Mouse (Mus musculus) mouse embryonic stem cell (cell line): ENCODE results near the gene P2ry14.

Experiments used
- in situ Hi-C, 2 experiments: fragments of 300-500 bp; cut with MboI; formaldehyde crosslinking; loops; 1 replicate in 1 of 2; 3 replicates in 1 of 2; pipeline ENCODE4 v1.14.3; 2019 to 2020; ENCODE audit warnings: low sequenced_read_pairs in 2 of 2, low pct_unique_long_range_greater_than_20kb in 1 of 2, mixed read lengths in 1 of 2; ENCODE audit not compliant: unreplicated experiment in 1 of 2

Gene P2ry14

GRCm38 (mm10) chr3:59121780-59122449 lies 31.5 kb downstream of the P2ry14 start:
- in situ Hi-C loops: loop anchor here in 1 of 2 experiments (25.0 kb wide), 1 partner anchor 615 kb away; the partner anchor contains the start of gene Gm5538

GRCm38 (mm10) chr3:59121067-59121730 lies 32.2 kb downstream of the P2ry14 start:
- in situ Hi-C loops: loop anchor here in 1 of 2 experiments (25.0 kb wide), 1 partner anchor 616 kb away; the partner anchor contains the start of gene Gm5538

GRCm38 (mm10) chr3:59113973-59114517 lies 39.4 kb downstream of the P2ry14 start:
- in situ Hi-C loops: loop anchor here in 1 of 2 experiments (25.0 kb wide), 1 partner anchor 623 kb away; the partner anchor contains the start of gene Gm5538

- in situ Hi-C loops: loop anchor here in 1 of 2 experiments (25.0 kb wide), 1 partner anchor 624 kb away; the partner anchor contains the start of gene Gm5538
Observed at GRCm38 (mm10) chr3:59113291-59113690, 40.1 kb downstream of the P2ry14 start.

GRCm38 (mm10) chr3:59111944-59112343 lies 41.5 kb downstream of the P2ry14 start:
- in situ Hi-C loops: loop anchor here in 1 of 2 experiments (25.0 kb wide), 1 partner anchor 625 kb away; the partner anchor contains the start of gene Gm5538

GRCm38 (mm10) chr3:59109834-59110233 lies 43.6 kb downstream of the P2ry14 start:
- in situ Hi-C loops: loop anchor here in 1 of 2 experiments (25.0 kb wide), 1 partner anchor 627 kb away; the partner anchor contains the start of gene Gm5538

GRCm38 (mm10) chr3:59107439-59107838 lies 46.0 kb downstream of the P2ry14 start:
- in situ Hi-C loops: loop anchor here in 1 of 2 experiments (25.0 kb wide), 1 partner anchor 630 kb away; the partner anchor contains the start of gene Gm5538

- in situ Hi-C loops: loop anchor here in 1 of 2 experiments (25.0 kb wide), 1 partner anchor 633 kb away; the partner anchor contains the start of gene Gm5538
Observed at GRCm38 (mm10) chr3:59104462-59104861, 49.0 kb downstream of the P2ry14 start.

- in situ Hi-C loops: loop anchor here in 1 of 2 experiments (25.0 kb wide), 1 partner anchor 635 kb away; the partner anchor contains the start of gene Gm5538
Observed at GRCm38 (mm10) chr3:59102146-59102545, 51.3 kb downstream of the P2ry14 start.

- in situ Hi-C loops: loop anchor here in 1 of 2 experiments (25.0 kb wide), 1 partner anchor 636 kb away; the partner anchor contains the start of gene Gm5538
Observed at GRCm38 (mm10) chr3:59101218-59101986, 52.0 kb downstream of the P2ry14 start, which contains the start of gene Gpr171. Gene Gpr171, minus strand, starts transcription at chr3:59101821.

GRCm38 (mm10) chr3:59098540-59098939 lies 54.9 kb downstream of the P2ry14 start:
- in situ Hi-C loops: no loop called here

- in situ Hi-C loops: no loop called here
Observed at GRCm38 (mm10) chr3:59097421-59097820, 56.0 kb downstream of the P2ry14 start.

- in situ Hi-C loops: no loop called here
Observed at GRCm38 (mm10) chr3:59092702-59093101, 60.7 kb downstream of the P2ry14 start.

- in situ Hi-C loops: no loop called here
Observed at GRCm38 (mm10) chr3:59080919-59081318, 72.5 kb downstream of the P2ry14 start.

GRCm38 (mm10) chr3:59080293-59080916 lies 73.0 kb downstream of the P2ry14 start:
- in situ Hi-C loops: no loop called here

- in situ Hi-C loops: no loop called here
Observed at GRCm38 (mm10) chr3:59079327-59079726, 74.1 kb downstream of the P2ry14 start.

- in situ Hi-C loops: no loop called here
Observed at GRCm38 (mm10) chr3:59078585-59078984, 74.8 kb downstream of the P2ry14 start.

GRCm38 (mm10) chr3:59077278-59077677 lies 76.1 kb downstream of the P2ry14 start:
- in situ Hi-C loops: no loop called here
